In the genomic region with DNA sequence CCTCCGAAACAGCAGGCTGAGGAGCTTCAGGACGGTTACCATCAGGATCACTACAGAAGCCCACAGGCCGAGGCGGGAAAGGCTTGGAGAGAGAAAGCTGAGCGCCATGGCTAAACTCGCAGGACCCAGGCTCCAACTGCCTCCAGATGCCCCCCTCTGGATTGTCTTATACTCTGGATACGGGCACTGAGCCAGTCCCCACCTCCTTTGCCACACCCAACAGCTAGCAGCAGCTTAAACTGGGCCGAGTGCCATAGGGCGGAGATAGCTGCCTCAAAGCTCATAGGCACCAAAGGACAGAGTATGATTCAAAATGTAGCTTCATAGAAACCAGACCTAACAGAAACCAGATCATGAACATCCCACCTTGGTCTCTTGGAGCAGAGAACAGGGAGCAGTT, we compare ENCODE assay signal across 11 mouse cellular contexts. TPM values are rescaled to one million over a fixed set of nuclear protein-coding genes. Genes with fewer than 3 reads are reported as not detected.
DNase-seq lines count a peak whose midpoint lies in the region; ATAC-seq and TF ChIP-seq lines count a peak whose summit lies in the region.
"Had no signal": no experiment of that assay in that cellular context is flagged by ENCODE, and none has a peak within 500 bp of the region (broad histone marks: within the 10 kb centered on the region; RNA-seq: fewer than 3 reads in every experiment).

Gene Cyp4b1, minus strand, starts transcription at position 144 of the 400 bp plus-strand sequence.

- peak within 1 kb of the TSS; percentile 49 for H3K4me3 ChIP-seq in liver, adult 2 months (ENCODE audit: insufficient read depth, low read depth, low read length)
- no peak within 1 kb of the TSS for H3K4me3 ChIP-seq in forebrain, embryonic 14.5 days (ENCODE audit: low read depth, low read length)
- H3K4me3 ChIP-seq: heart, embryonic 15.5 days; midbrain, embryonic 12.5 days had no signal

- no peak for TF ChIP-seq CTCF in liver, adult 2 months (IDR thresholded peaks at IDR 0.05; ENCODE audit: low read depth, low read length)

- no peaks in the 10 kb centered on the region for H3K36me3 ChIP-seq in liver, adult 2 months (ENCODE audit: control insufficient read depth, insufficient read depth, low read length)
- no peaks in the 10 kb centered on the region for H3K36me3 ChIP-seq in forebrain, embryonic 14.5 days (ENCODE audit: control insufficient read depth, insufficient read depth, low read length)
- H3K36me3 ChIP-seq: heart, embryonic 15.5 days; midbrain, embryonic 12.5 days had no signal

- DNase-seq in liver, adult 2 months (ENCODE audit: extremely low read depth, low read depth, low spot score) = peak; percentile 15
- DNase-seq in liver = no peak
- peak; percentile 51 to 52 for DNase-seq in gastrocnemius, postnatal 36 days
- DNase-seq in kidney, postnatal 4 days = peak; percentile 54 to 71
- peak; percentile 65 for DNase-seq in urinary bladder, postnatal 14 days (ENCODE audit: low spot score)
- no peak for DNase-seq in forebrain, embryonic 14.5 days (ENCODE audit: low spot score)
- no peak for DNase-seq in cerebellum, postnatal 4 days (ENCODE audit: low spot score in 2 of 2)
- DNase-seq in left cerebral cortex, adult 9 months (ENCODE audit: low spot score in 2 of 2) = no peak

- peak within 1 kb of the TSS; percentile 40 for H3K9ac ChIP-seq in liver, adult 2 months (ENCODE audit: low read depth, low read length)
- H3K9ac ChIP-seq in forebrain, embryonic 14.5 days (ENCODE audit: low read length) = no peak within 1 kb of the TSS
- H3K9ac ChIP-seq: heart, embryonic 15.5 days; midbrain, embryonic 12.5 days had no signal

- H3K4me2 ChIP-seq in forebrain, embryonic 14.5 days (ENCODE audit: low read length) = no peak within 1 kb of the TSS
- H3K4me2 ChIP-seq: heart, embryonic 15.5 days; midbrain, embryonic 12.5 days had no signal

- peak; percentile 50; the same call in 1 of the 2 replicates for TF ChIP-seq POLR2A in liver, adult 2 months (IDR thresholded peaks at IDR 0.05; ENCODE audit: extremely low read depth, insufficient read depth, low read length)

- no peaks in the 10 kb centered on the region for H3K79me2 ChIP-seq in liver, adult 2 months (ENCODE audit: control insufficient read depth, insufficient read depth, low read length)

- H3K27ac ChIP-seq in liver, adult 2 months (replicated peaks; ENCODE audit: insufficient read depth, low read depth, low read length) = no peak within 1 kb of the TSS; the same call in 1 of the 2 replicates
- H3K27ac ChIP-seq in forebrain, embryonic 14.5 days (ENCODE audit: low read depth, low read length) = no peak within 1 kb of the TSS
- H3K27ac ChIP-seq: heart, embryonic 15.5 days; midbrain, embryonic 12.5 days had no signal

- peaks cover 5% of the 10 kb centered on the region for H3K4me1 ChIP-seq in liver, adult 2 months (ENCODE audit: control insufficient read depth, insufficient read depth, low read length)
- no peaks in the 10 kb centered on the region for H3K4me1 ChIP-seq in forebrain, embryonic 14.5 days (ENCODE audit: control insufficient read depth, insufficient read depth, low read length)
- H3K4me1 ChIP-seq: midbrain, embryonic 12.5 days had no signal

- no peaks in the 10 kb centered on the region for H3K27me3 ChIP-seq in liver, adult 2 months (ENCODE audit: control insufficient read depth, insufficient read depth, low read length)
- no peaks in the 10 kb centered on the region for H3K27me3 ChIP-seq in forebrain, embryonic 14.5 days (replicated peaks; ENCODE audit: control insufficient read depth, insufficient read depth, low read length)
- H3K27me3 ChIP-seq: heart, embryonic 15.5 days; midbrain, embryonic 12.5 days had no signal

- WGBS in liver, adult 2 months = 67% methylated on average over 9 of the region's 9 CpGs
- WGBS in forebrain, embryonic 14.5 days = 83% methylated on average over 9 of the region's 9 CpGs

- H3K9me3 ChIP-seq in forebrain, embryonic 14.5 days (replicated peaks; ENCODE audit: control insufficient read depth, low read length) = no peaks in the 10 kb centered on the region
- H3K9me3 ChIP-seq: heart, embryonic 15.5 days; midbrain, embryonic 12.5 days had no signal

- no peak for ATAC-seq in forebrain, embryonic 14.5 days

- intact Hi-C loops in gastrocnemius, postnatal 36 days (cut with DNase I) = no loop called here

RNA-seq across cellular contexts. Expression of gene Cyp4b1, which starts in this region (rescaled TPM):
- 34.9 and 38.7 TPM in 2 replicates for total RNA-seq in liver, adult 2 months (2014; rRNA removed)
- 17.5 and 24.3 TPM in 2 replicates for polyA plus RNA-seq in liver, adult 2 months (2012; rRNA removed)
- total RNA-seq in gastrocnemius, postnatal 36 days (2021) = 1 to 10 TPM; 2.5 to 3.6 TPM
- 0.33 TPM in 2 replicates for polyA plus RNA-seq in forebrain, embryonic 14.5 days (2014; fragmentation: Nextera tagmentation; extraction: Ambion mirVana)
- total RNA-seq: CH12.LX had no signal
- polyA plus RNA-seq: midbrain, embryonic 12.5 days had no signal

Comparison
In these comparisons a context has a peak if more than half of its experiments do, and no peak if none do; other contexts are left out.
1. RNA of gene Cyp4b1 (polyA plus RNA-seq): 17.5 to 24.3 TPM in liver, adult 2 months; 0.33 TPM in forebrain, embryonic 14.5 days; every median in the first group is over 10 times any median in the second.
2. DNase-seq: peak in liver, adult 2 months (single experiment), gastrocnemius, postnatal 36 days (2 of 2), kidney, postnatal 4 days (2 of 2) and urinary bladder, postnatal 14 days (single experiment); none in liver (single experiment), forebrain, embryonic 14.5 days (single experiment), cerebellum, postnatal 4 days (0 of 2) and left cerebral cortex, adult 9 months (0 of 2).